Mouse (Mus musculus) C2C12 (cell line): Measurements from ENCODE around the gene Adal.

Source experiments
- CEBPB ChIP-seq: IDR thresholded peaks from one replicate; pipeline ENCODE4 v1.6.1; 2011; ENCODE audit warnings: low read depth, mild to moderate bottlenecking, control low read depth, moderate library complexity
- CTCF ChIP-seq: IDR thresholded peaks from one replicate; pipeline ENCODE4 v1.5.1; 2011; ENCODE audit not compliant: control insufficient read depth, insufficient read depth, insufficient read length
- FOSL1 ChIP-seq: IDR thresholded peaks from one replicate; pipeline ENCODE4 v1.8.0; 2011; ENCODE audit warnings: mild to moderate bottlenecking, low read length; ENCODE audit not compliant: poor library complexity, insufficient read depth, severe bottlenecking
- MAX ChIP-seq: IDR thresholded peaks from one replicate; pipeline ENCODE4 v1.6.1; 2011; ENCODE audit warnings: mild to moderate bottlenecking, control low read depth
- MYOD1 ChIP-seq: IDR thresholded peaks from one replicate; pipeline ENCODE4 v1.6.1; 2011; ENCODE audit warnings: low read depth; ENCODE audit not compliant: control insufficient read depth, insufficient read length
- MYOG ChIP-seq: IDR thresholded peaks from one replicate; pipeline ENCODE4 v1.6.1; 2011; ENCODE audit not compliant: control insufficient read depth, insufficient read length; ENCODE audit errors: extremely low read depth
- USF1 ChIP-seq: IDR thresholded peaks from one replicate; pipeline ENCODE4 v1.6.1; 2011; ENCODE audit warnings: low read depth, mild to moderate bottlenecking, control low read depth, moderate library complexity

- TF ChIP-seq CTCF: no peak
- no peak for TF ChIP-seq MAX
- TF ChIP-seq MYOD1: no peak
- no peak for TF ChIP-seq FOSL1
- no peak for TF ChIP-seq MYOG
- no peak for TF ChIP-seq USF1
- TF ChIP-seq CEBPB: no peak
Measured at GRCm38 (mm10) chr2:121141216-121142035, 1.2 kb downstream of the Adal start.
